Mouse (Mus musculus): ENCODE results near the gene Ubr1.

Ubr1 gene

GRCm38 (mm10) chr2:120858131-120858530 lies 112.4 kb downstream of the Ubr1 start:
- DNase-seq (ENCODE audit: low read depth, low spot score), result no peak

DNA sequence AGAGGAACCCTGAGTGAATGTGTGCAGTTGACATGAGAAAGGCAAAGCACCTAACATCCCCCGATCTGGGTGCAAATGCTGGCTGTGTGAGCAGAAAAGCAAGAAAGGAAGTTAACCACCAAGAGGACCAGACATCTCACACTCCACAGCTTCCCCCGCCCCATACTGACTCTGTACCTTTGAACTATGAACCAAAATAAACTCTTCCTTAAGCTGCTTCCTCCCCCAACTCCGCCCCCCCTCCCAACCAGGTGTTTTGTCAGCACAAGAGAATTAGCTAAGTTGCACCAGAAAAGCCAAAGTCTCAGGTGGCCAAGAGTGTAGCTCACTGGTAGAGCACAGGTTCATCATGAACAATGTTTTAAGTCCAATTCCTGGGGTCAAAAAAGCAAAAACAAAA lies 117.4 kb downstream of the Ubr1 start:
- DNase-seq (ENCODE audit: low read depth, low spot score), result no peak

GRCm38 (mm10) chr2:120852626-120853025 lies 117.9 kb downstream of the Ubr1 start:
- DNase-seq (ENCODE audit: low read depth, low spot score), result no peak

- peak; percentile 98 for DNase-seq (ENCODE audit: low read depth, low spot score)
Observed at GRCm38 (mm10) chr2:120850424-120851082, 120.0 kb downstream of the Ubr1 start, which contains the start of gene Ttbk2. Gene Ttbk2 (minus strand): TSS chr2:120850604.

- DNase-seq (ENCODE audit: low read depth, low spot score), result peak; percentile 4
Observed at GRCm38 (mm10) chr2:120849449-120850423, 120.8 kb downstream of the Ubr1 start, which contains the start of gene Cdan1. Gene Cdan1 (minus strand): TSS chr2:120850128.

DNA sequence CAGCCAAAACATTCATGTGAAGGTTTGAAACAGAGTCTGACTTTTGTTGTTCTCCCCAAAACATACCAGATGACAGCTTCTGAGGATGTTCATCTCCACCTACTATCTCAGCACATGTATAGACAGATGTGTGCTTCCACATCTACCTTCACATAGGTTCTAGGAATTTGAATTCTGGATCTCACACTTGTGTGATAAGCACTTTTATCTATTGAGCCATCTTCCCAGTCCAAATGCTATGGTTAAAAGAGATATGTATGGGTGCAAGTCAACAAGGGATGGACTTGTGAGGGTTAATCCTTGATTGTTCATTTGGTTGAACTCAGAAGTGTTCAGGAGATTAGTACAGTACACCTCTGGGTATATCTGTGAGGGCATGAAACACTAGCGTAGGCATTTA lies 125.2 kb downstream of the Ubr1 start:
- no peak for DNase-seq (ENCODE audit: low read depth, low spot score)

DNA sequence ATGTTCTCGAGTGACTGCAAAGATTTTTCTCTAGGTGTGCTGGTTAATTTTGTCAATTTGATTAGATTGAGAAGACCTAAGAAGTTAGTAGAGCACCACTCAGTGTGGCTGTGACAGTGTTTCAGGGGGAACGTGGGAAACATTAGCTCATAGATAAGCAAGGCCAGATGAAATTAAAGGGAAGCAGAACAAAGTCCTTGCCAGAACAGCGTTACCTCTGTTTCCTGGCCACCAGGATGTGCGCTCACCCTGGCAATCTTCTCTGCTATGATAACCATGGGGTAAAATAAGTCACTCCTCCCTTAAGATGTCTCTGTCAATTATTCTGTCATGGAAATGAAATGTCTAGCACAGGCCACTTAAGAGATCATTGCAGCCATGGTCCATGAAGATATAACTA lies 126.5 kb downstream of the Ubr1 start:
- no peak for DNase-seq (ENCODE audit: low read depth, low spot score)

GRCm38 (mm10) chr2:120841211-120841610 lies 129.3 kb downstream of the Ubr1 start:
- no peak for DNase-seq (ENCODE audit: low read depth, low spot score)

GRCm38 (mm10) chr2:120835167-120835566 lies 135.3 kb downstream of the Ubr1 start:
- no peak for DNase-seq (ENCODE audit: low read depth, low spot score)

GRCm38 (mm10) chr2:120826936-120827638 lies 143.4 kb downstream of the Ubr1 start:
- DNase-seq (ENCODE audit: low read depth, low spot score), result no peak
